Comparison of ENCODE assay signal across 8 mouse cellular contexts in genomic region chr5:110109991-110110441, GRCm38 (mm10). TPM values are rescaled to one million over a fixed set of nuclear protein-coding genes. Genes with fewer than 3 reads are reported as not detected.
DNase-seq lines count a peak whose midpoint lies in the region; ATAC-seq and TF ChIP-seq lines count a peak whose summit lies in the region.

Zfp605 (plus strand) TSS chr5:110110092.

- peaks cover 17% of the 10 kb centered on the region for H3K9me3 ChIP-seq in G1E (replicated peaks)
- H3K9me3 ChIP-seq in forebrain, embryonic 16.5 days (ENCODE audit: control insufficient read depth, low read length), result 0 out of 2 replicates have a peak, but pooled peaks cover 1% of the 10 kb centered on the region
- no peaks in the 10 kb centered on the region for H3K9me3 ChIP-seq in neural tube, embryonic 15.5 days (replicated peaks)

- H3K36me3 ChIP-seq in G1E (replicated peaks), result peaks cover 37% of the 10 kb centered on the region
- peaks cover 27% of the 10 kb centered on the region for H3K36me3 ChIP-seq in forebrain, embryonic 16.5 days (ENCODE audit: control insufficient read depth, insufficient read depth)
- H3K36me3 ChIP-seq in neural tube, embryonic 15.5 days, result peaks cover 37% of the 10 kb centered on the region

- peak within 1 kb of the TSS; percentile 79 for H3K4me3 ChIP-seq in G1E (ENCODE audit: low read depth, low read length)
- peak within 1 kb of the TSS; percentile 81 for H3K4me3 ChIP-seq in forebrain, embryonic 16.5 days (replicated peaks; ENCODE audit: low read length)
- peak within 1 kb of the TSS; percentile 70 for H3K4me3 ChIP-seq in neural tube, embryonic 15.5 days (replicated peaks)

- peak within 1 kb of the TSS; percentile 76 for H3K4me2 ChIP-seq in forebrain, embryonic 16.5 days (ENCODE audit: low read length)
- peak within 1 kb of the TSS; percentile 65 for H3K4me2 ChIP-seq in neural tube, embryonic 15.5 days

- intact Hi-C loops in heart, postnatal 36 days (cut with DNase I), result loop anchor here (1.0 to 5.0 kb wide), 2 partner anchors 25 to 67 kb away; partner anchors contain the start of genes Chfr and Golga3

- no peaks in the 10 kb centered on the region for H3K27me3 ChIP-seq in G1E (ENCODE audit: insufficient read depth, low read length)
- no peaks in the 10 kb centered on the region for H3K27me3 ChIP-seq in forebrain, embryonic 16.5 days (replicated peaks; ENCODE audit: control insufficient read depth, insufficient read depth, low read length)
- no peaks in the 10 kb centered on the region for H3K27me3 ChIP-seq in neural tube, embryonic 15.5 days (replicated peaks)

- peaks cover 35% of the 10 kb centered on the region for H3K4me1 ChIP-seq in G1E (ENCODE audit: insufficient read depth, low read depth, low read length)
- H3K4me1 ChIP-seq in forebrain, embryonic 16.5 days (replicated peaks; ENCODE audit: control insufficient read depth, insufficient read depth, low read length), result peaks cover 15% of the 10 kb centered on the region
- peaks cover 29% of the 10 kb centered on the region for H3K4me1 ChIP-seq in neural tube, embryonic 15.5 days

- WGBS in forebrain, embryonic 16.5 days, result under 1% methylated on average over 12 of the region's 12 CpGs
- WGBS in neural tube, embryonic 15.5 days, result 2% methylated on average over 12 of the region's 12 CpGs

- peak within 1 kb of the TSS; percentile 94 for H3K27ac ChIP-seq in forebrain, embryonic 16.5 days (ENCODE audit: low read length)
- peak within 1 kb of the TSS; percentile 98 for H3K27ac ChIP-seq in neural tube, embryonic 15.5 days (replicated peaks)

- peak within 1 kb of the TSS; percentile 75 for H3K9ac ChIP-seq in forebrain, embryonic 16.5 days (replicated peaks; ENCODE audit: low read depth, low read length)
- H3K9ac ChIP-seq in neural tube, embryonic 15.5 days (replicated peaks), result peak within 1 kb of the TSS; percentile 72

- TF ChIP-seq CTCF in G1E (IDR thresholded peaks at IDR 0.05; ENCODE audit: low read depth, low read length), result no peak

- peak; percentile 16; the same call in 1 of the 2 replicates for ATAC-seq in G1E (ENCODE audit: extremely low read depth, insufficient number of reproducible peaks, low FRiP score, poor library complexity, severe bottlenecking)
- ATAC-seq in forebrain, embryonic 16.5 days, result peak; percentile 76
- peak; percentile 64 for ATAC-seq in neural tube, embryonic 15.5 days (ENCODE audit: low FRiP score)

- DNase-seq in G1E (ENCODE audit: low spot score), result peak; percentile 53
- peak; percentile 93 for DNase-seq in cerebellum, adult 11-12 months
- DNase-seq in heart, postnatal 36 days, result peak; percentile 89 to 93
- DNase-seq in layer of hippocampus, adult 18-20 months (ENCODE audit: low spot score in 2 of 2), result peak; percentile 87 to 96
- DNase-seq in lung, adult 18-20 months, result peak; percentile 89 to 92
- DNase-seq in testis, postnatal 10 days (ENCODE audit: low spot score), result peak; percentile 95

RNA-seq across cellular contexts. Expression of gene Zfp605, which starts in this region (rescaled TPM):
- total RNA-seq in G1E (2014; fragmentation: Nextera tagmentation) (10.4 and 12.1 TPM in 2 replicates), G1E (2017) (7.3 and 8.2 TPM in 2 replicates)
- 0.24 and 0.40 TPM in 2 replicates for polyA plus RNA-seq in G1E (2012)
- polyA plus RNA-seq in forebrain, embryonic 16.5 days (2015; fragmentation: Nextera tagmentation; extraction: Ambion mirVana), result 20.1 and 21.1 TPM in 2 replicates
- 1 to 10 TPM; 2.7 to 2.9 TPM for total RNA-seq in heart, postnatal 36 days (2021)
- total RNA-seq in layer of hippocampus, adult 18-20 months (2021), result 10 to 100 TPM; 15.3 to 16.2 TPM
- polyA plus RNA-seq in neural tube, embryonic 15.5 days (2015; fragmentation: Nextera tagmentation; extraction: Ambion mirVana), result 13.0 and 13.6 TPM in 2 replicates

Comparison
In these comparisons a context has a peak if more than half of its experiments do, and no peak if none do; other contexts are left out.
1. Peak in every context shown above with its lines: DNase-seq, ATAC-seq, H3K4me3 ChIP-seq and H3K27ac ChIP-seq.
2. RNA of gene Zfp605 (polyA plus RNA-seq): 20.1 to 21.1 TPM in forebrain, embryonic 16.5 days and 13.0 to 13.6 TPM in neural tube, embryonic 15.5 days; 0.24 to 0.40 TPM in G1E; every median in the first group is over 10 times any median in the second.
3. ATAC-seq: peak in every context shown above with its lines; median percentile 76 in forebrain, embryonic 16.5 days; 64 in neural tube, embryonic 15.5 days; 16 in G1E.